Mouse (Mus musculus): ENCODE data around the gene Slc18a2. TPM values are rescaled to one million over a fixed set of nuclear protein-coding genes. Genes with fewer than 3 reads are reported as not detected.

Gene Slc18a2
- total RNA-seq, 2 experiments from 2014 or later = 31.0 to 39.5 TPM

Other genes starting within 250 kb of the Slc18a2 start
- gene Shtn1, start 184.8 kb upstream of the Slc18a2 start, total RNA-seq (2021) = 10 to 100 TPM in 1 of 2 experiments, 1 to 10 TPM in 1; 8.4 to 11.0 TPM
- gene Vax1, start 90.8 kb upstream of the Slc18a2 start, total RNA-seq (2021) = not detected
- gene Kcnk18, start 41.7 kb upstream of the Slc18a2 start, total RNA-seq (2021) = not detected
- gene Rps12-ps3, start 61.4 kb downstream of the Slc18a2 start, total RNA-seq (2021) = 1,000 to 10,000 TPM; 1,093 to 1,114 TPM
- 10 to 100 TPM; 40.5 to 43.3 TPM for gene Pdzd8, start 84.9 kb downstream of the Slc18a2 start, total RNA-seq (2021)
- gene Emx2, start 197.5 kb downstream of the Slc18a2 start, total RNA-seq (2021) = 10 to 100 TPM in 1 of 2 experiments, under 1 TPM in 1; 0.96 to 14.3 TPM

All from adrenal gland, postnatal 4 days (tissue).